Mouse (Mus musculus) megakaryocyte-erythroid progenitor cell, adult 5 weeks (primary cell): ENCODE measurements around the gene Olfr1317. TPM values are rescaled to one million over a fixed set of nuclear protein-coding genes. Genes with fewer than 3 reads are reported as not detected.

Experiments
- polyA plus RNA-seq: library from polyadenylated mRNA; stranded (reverse); fragments of >175 nt; gene quantifications from 2 replicates; pipeline ENCODE4 v1.2.3, GENCODE M21; 2012

The Olfr1317 gene
- polyA plus RNA-seq, result not detected in 2 replicates

DNA sequence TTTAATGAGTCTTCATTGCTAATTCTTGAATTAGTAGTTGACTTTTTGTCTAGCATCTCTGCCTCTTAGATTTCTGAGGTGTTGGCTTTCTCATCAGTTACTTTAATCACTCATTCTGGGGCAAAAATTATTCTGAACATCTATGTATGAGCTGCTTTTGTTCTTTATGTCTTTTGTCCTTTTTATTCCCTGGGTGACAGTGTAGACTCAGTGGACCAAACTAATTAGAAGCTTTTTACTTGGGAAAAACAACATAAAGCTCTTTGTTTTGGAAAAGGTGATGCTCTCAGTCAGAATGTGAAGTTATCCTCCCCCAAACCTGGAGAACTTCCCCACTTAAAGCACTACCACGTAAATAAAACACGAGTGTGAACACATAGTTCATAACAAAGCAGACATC is at the start of gene Olfr1317:
Gene Olfr1317, plus strand, starts transcription at position 301 of the 400 bp plus-strand sequence.

GRCm38 (mm10) chr2:112096681-112097080 is 43.4 kb upstream of the Olfr1317 start, which contains the start of gene Olfr1314:
Gene Olfr1314 (minus strand): TSS chr2:112096781.

DNA sequence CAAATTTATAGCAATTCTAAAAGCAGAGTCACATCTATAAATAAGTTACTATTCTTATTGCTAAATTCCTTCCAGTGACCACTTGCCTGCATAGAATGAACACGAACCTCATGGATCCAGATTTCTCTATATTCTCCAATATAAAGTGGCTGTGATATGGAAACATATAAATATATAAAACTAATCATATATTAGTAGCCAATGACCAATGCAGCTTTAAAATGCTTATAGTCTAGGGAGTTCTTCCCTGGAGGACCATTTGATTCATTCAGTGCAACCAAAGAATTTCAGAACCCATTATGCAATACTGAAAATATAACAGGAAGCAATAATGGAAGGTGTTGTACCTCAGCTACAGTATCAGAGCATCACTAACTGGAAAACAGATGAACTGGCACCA is 24.8 kb upstream of the Olfr1317 start, which contains the start of gene Olfr1315-ps1:
Gene Olfr1315-ps1, minus strand, starts transcription at position 101 of the 400 bp plus-strand sequence.

GRCm38 (mm10) chr2:112134877-112135276 is 5.3 kb upstream of the Olfr1317 start, which contains the start of gene Olfr1316:
Gene Olfr1316 (minus strand): TSS chr2:112134977.

GRCm38 (mm10) chr2:112153898-112154297 is 13.8 kb downstream of the Olfr1317 start, which contains the start of gene Olfr1318:
Gene Olfr1318 (plus strand): TSS chr2:112154198.

Other genes starting within 250 kb of the Olfr1317 start
- gene Olfr1306, start 224.1 kb upstream of the Olfr1317 start, polyA plus RNA-seq, result not detected in 2 replicates
- gene Olfr1307, start 190.9 kb upstream of the Olfr1317 start, polyA plus RNA-seq, result 0.01 TPM in 1 of 2 replicates, not detected in the other
- gene Olfr1308, start 175.4 kb upstream of the Olfr1317 start, polyA plus RNA-seq, result not detected in 2 replicates
- not detected in 2 replicates for gene Olfr1309, start 150.0 kb upstream of the Olfr1317 start, polyA plus RNA-seq
- gene Olfr1310, start 127.6 kb upstream of the Olfr1317 start, polyA plus RNA-seq, result 0.01 and 0.03 TPM in 2 replicates
- not detected in 2 replicates for gene Olfr1311, start 115.9 kb upstream of the Olfr1317 start, polyA plus RNA-seq
- gene Olfr1312, start 90.1 kb upstream of the Olfr1317 start, polyA plus RNA-seq, result not detected in 2 replicates
- gene Olfr1313, start 62.5 kb upstream of the Olfr1317 start, polyA plus RNA-seq, result not detected in 2 replicates
- gene Olfr1314, start 43.5 kb upstream of the Olfr1317 start, polyA plus RNA-seq, result not detected in 2 replicates
- not detected in 2 replicates for gene Olfr1315-ps1, start 24.9 kb upstream of the Olfr1317 start, polyA plus RNA-seq
- 0.16 TPM in 1 of 2 replicates, not detected in the other for gene Olfr1316, start 5.4 kb upstream of the Olfr1317 start, polyA plus RNA-seq
- gene Olfr1318, start 13.9 kb downstream of the Olfr1317 start, polyA plus RNA-seq, result not detected in 2 replicates
- 119 and 135 TPM in 2 replicates for gene Lpcat4, start 99.1 kb downstream of the Olfr1317 start, polyA plus RNA-seq
- 0.01 and 0.04 TPM in 2 replicates for gene Nutm1, start 119.0 kb downstream of the Olfr1317 start, polyA plus RNA-seq
- gene Nop10, start 121.6 kb downstream of the Olfr1317 start, polyA plus RNA-seq, result 23.1 and 27.0 TPM in 2 replicates
- 9.4 and 9.7 TPM in 2 replicates for gene Slc12a6, start 125.5 kb downstream of the Olfr1317 start, polyA plus RNA-seq
- not detected in 2 replicates for gene Gm21985, start 126.0 kb downstream of the Olfr1317 start, polyA plus RNA-seq
- gene Emc4, start 227.7 kb downstream of the Olfr1317 start, polyA plus RNA-seq, result 41.4 and 43.8 TPM in 2 replicates
- 4.0 and 4.9 TPM in 2 replicates for gene Katnbl1, start 238.9 kb downstream of the Olfr1317 start, polyA plus RNA-seq